Mouse (Mus musculus): ENCODE data around the gene Pcx. TPM values are rescaled to one million over a fixed set of nuclear protein-coding genes. Genes with fewer than 3 reads are reported as not detected.
A peak's percentile ranks its signal among the peaks of the same experiment; 100 is the strongest.

The Pcx gene
- total RNA-seq, 2 experiments from 2014 or later: 40.8 to 42.8 TPM

GRCm38 (mm10) chr19:4545091-4545490, 34.8 kb downstream of the Pcx start:
- ATAC-seq (replicated peaks; ENCODE audit: low FRiP score, poor library complexity, severe bottlenecking): no peak

GRCm38 (mm10) chr19:4545841-4546240, 35.6 kb downstream of the Pcx start:
- no peak for ATAC-seq (replicated peaks; ENCODE audit: low FRiP score, poor library complexity, severe bottlenecking)

GRCm38 (mm10) chr19:4547801-4548200, 37.5 kb downstream of the Pcx start:
- no peak for ATAC-seq (replicated peaks; ENCODE audit: low FRiP score, poor library complexity, severe bottlenecking)

GRCm38 (mm10) chr19:4548305-4548883, 38.1 kb downstream of the Pcx start:
- ATAC-seq (replicated peaks; ENCODE audit: low FRiP score, poor library complexity, severe bottlenecking): no peak

- no peak for ATAC-seq (replicated peaks; ENCODE audit: low FRiP score, poor library complexity, severe bottlenecking)
Observed at GRCm38 (mm10) chr19:4554248-4554647, 44.0 kb downstream of the Pcx start.

- no peak for ATAC-seq (replicated peaks; ENCODE audit: low FRiP score, poor library complexity, severe bottlenecking)
Observed at GRCm38 (mm10) chr19:4555086-4555485, 44.8 kb downstream of the Pcx start.

- ATAC-seq (replicated peaks; ENCODE audit: low FRiP score, poor library complexity, severe bottlenecking): no peak
Observed at GRCm38 (mm10) chr19:4556787-4557186, 46.5 kb downstream of the Pcx start.

GRCm38 (mm10) chr19:4557796-4558569, 47.7 kb downstream of the Pcx start:
- ATAC-seq (replicated peaks; ENCODE audit: low FRiP score, poor library complexity, severe bottlenecking): peak; percentile 84

- peak; percentile 89 for ATAC-seq (replicated peaks; ENCODE audit: low FRiP score, poor library complexity, severe bottlenecking)
Observed at GRCm38 (mm10) chr19:4558570-4558955, 48.3 kb downstream of the Pcx start.

GRCm38 (mm10) chr19:4559011-4559410, 48.7 kb downstream of the Pcx start:
- peak; percentile 47 for ATAC-seq (replicated peaks; ENCODE audit: low FRiP score, poor library complexity, severe bottlenecking)

- ATAC-seq (replicated peaks; ENCODE audit: low FRiP score, poor library complexity, severe bottlenecking): no peak
Observed at GRCm38 (mm10) chr19:4559588-4559987, 49.3 kb downstream of the Pcx start.

- ATAC-seq (replicated peaks; ENCODE audit: low FRiP score, poor library complexity, severe bottlenecking): no peak
Observed at GRCm38 (mm10) chr19:4560205-4560604, 49.9 kb downstream of the Pcx start.

- no peak for ATAC-seq (replicated peaks; ENCODE audit: low FRiP score, poor library complexity, severe bottlenecking)
Observed at GRCm38 (mm10) chr19:4565678-4566077, 55.4 kb downstream of the Pcx start.

- peak; percentile 41 for ATAC-seq (replicated peaks; ENCODE audit: low FRiP score, poor library complexity, severe bottlenecking)
Observed at GRCm38 (mm10) chr19:4566880-4567279, 56.6 kb downstream of the Pcx start.

GRCm38 (mm10) chr19:4567665-4568064, 57.4 kb downstream of the Pcx start:
- no peak for ATAC-seq (replicated peaks; ENCODE audit: low FRiP score, poor library complexity, severe bottlenecking)

GRCm38 (mm10) chr19:4568832-4569231, 58.6 kb downstream of the Pcx start:
- peak; percentile 92 for ATAC-seq (replicated peaks; ENCODE audit: low FRiP score, poor library complexity, severe bottlenecking)

GRCm38 (mm10) chr19:4569356-4570236, 59.3 kb downstream of the Pcx start:
- ATAC-seq (replicated peaks; ENCODE audit: low FRiP score, poor library complexity, severe bottlenecking): peak; percentile 26

- no peak for ATAC-seq (replicated peaks; ENCODE audit: low FRiP score, poor library complexity, severe bottlenecking)
Observed at GRCm38 (mm10) chr19:4570237-4570613, 60.0 kb downstream of the Pcx start.

GRCm38 (mm10) chr19:4570815-4571214, 60.5 kb downstream of the Pcx start:
- ATAC-seq (replicated peaks; ENCODE audit: low FRiP score, poor library complexity, severe bottlenecking): no peak

- no peak for ATAC-seq (replicated peaks; ENCODE audit: low FRiP score, poor library complexity, severe bottlenecking)
Observed at GRCm38 (mm10) chr19:4571658-4572057, 61.4 kb downstream of the Pcx start.

GRCm38 (mm10) chr19:4572061-4572460, 61.8 kb downstream of the Pcx start:
- no peak for ATAC-seq (replicated peaks; ENCODE audit: low FRiP score, poor library complexity, severe bottlenecking)
